Mouse (Mus musculus) c-Kit-positive CD71-positive TER-119-negative erythroid progenitor cells, embryonic 14.5 days (primary cell): Measurements from ENCODE around the gene Hic1.

Source experiments
- DNase-seq: peaks from one replicate; pipeline ENCODE4 v3.0.0-alpha.2; 2013; ENCODE audit warnings: low read depth

The Hic1 gene

GRCm38 (mm10) chr11:75166861-75167642, 2.3 kb downstream of the Hic1 start:
- DNase-seq, result no peak

- no peak for DNase-seq
Observed at GRCm38 (mm10) chr11:75166193-75166842, 3.0 kb downstream of the Hic1 start.

GRCm38 (mm10) chr11:75165441-75166192, 3.7 kb downstream of the Hic1 start:
- DNase-seq, result no peak

- DNase-seq, result no peak
Observed at GRCm38 (mm10) chr11:75164750-75165149, 4.6 kb downstream of the Hic1 start.

- DNase-seq, result no peak
Observed at GRCm38 (mm10) chr11:75164051-75164450, 5.3 kb downstream of the Hic1 start.

GRCm38 (mm10) chr11:75163379-75163778, 5.9 kb downstream of the Hic1 start:
- no peak for DNase-seq

- no peak for DNase-seq
Observed at GRCm38 (mm10) chr11:75162591-75163080, 6.7 kb downstream of the Hic1 start.

GRCm38 (mm10) chr11:75161417-75162008, 7.8 kb downstream of the Hic1 start:
- DNase-seq, result no peak

- no peak for DNase-seq
Observed at GRCm38 (mm10) chr11:75160954-75161353, 8.4 kb downstream of the Hic1 start.

GRCm38 (mm10) chr11:75159564-75159963, 9.8 kb downstream of the Hic1 start:
- DNase-seq, result no peak

GRCm38 (mm10) chr11:75158432-75158831, 10.9 kb downstream of the Hic1 start:
- no peak for DNase-seq

GRCm38 (mm10) chr11:75157901-75158300, 11.4 kb downstream of the Hic1 start:
- no peak for DNase-seq

GRCm38 (mm10) chr11:75157037-75157436, 12.3 kb downstream of the Hic1 start:
- DNase-seq, result no peak

GRCm38 (mm10) chr11:75156416-75156815, 12.9 kb downstream of the Hic1 start:
- no peak for DNase-seq

- DNase-seq, result no peak
Observed at GRCm38 (mm10) chr11:75155985-75156384, 13.3 kb downstream of the Hic1 start.

GRCm38 (mm10) chr11:75154053-75154585, 15.2 kb downstream of the Hic1 start:
- DNase-seq, result no peak

GRCm38 (mm10) chr11:75152603-75153557, 16.4 kb downstream of the Hic1 start:
- DNase-seq, result no peak

- DNase-seq, result no peak
Observed at GRCm38 (mm10) chr11:75150346-75150745, 19.0 kb downstream of the Hic1 start.

GRCm38 (mm10) chr11:75148332-75149035, 20.8 kb downstream of the Hic1 start:
- DNase-seq, result no peak

- DNase-seq, result no peak
Observed at GRCm38 (mm10) chr11:75147846-75148168, 21.5 kb downstream of the Hic1 start.
